Mouse (Mus musculus) brain, adult 2 months (tissue): ENCODE data around the gene Smim17.
A peak's percentile ranks its signal among the peaks of the same experiment; 100 is the strongest.
"Not testable (repeated sequence)": the region's sequence is repeated elsewhere in the genome, so short reads cannot be mapped to it uniquely, and the experiment has no call there.

ENCODE experiments used
- DNase-seq: peaks from one replicate; pipeline ENCODE4 v3.0.0; 2011; ENCODE audit warnings: low read depth, low spot score

Smim17 gene

GRCm38 (mm10) chr7:6397996-6398975, at the start of gene Smim17:
TSS of gene Smim17 (plus strand) at chr7:6398715.
- peak; percentile 90 for DNase-seq

GRCm38 (mm10) chr7:6358121-6358520, 40.4 kb upstream of the Smim17 start:
- no peak for DNase-seq

- DNase-seq: peak; percentile 87
Measured at GRCm38 (mm10) chr7:6358937-6359590, 39.5 kb upstream of the Smim17 start.

- no peak for DNase-seq
Measured at GRCm38 (mm10) chr7:6360477-6361060, 37.9 kb upstream of the Smim17 start.

GRCm38 (mm10) chr7:6361756-6362155, 36.8 kb upstream of the Smim17 start:
- no peak for DNase-seq

- peak; percentile 100 for DNase-seq
Measured at GRCm38 (mm10) chr7:6362268-6363046, 36.1 kb upstream of the Smim17 start.

- peak; percentile 99 for DNase-seq
Measured at GRCm38 (mm10) chr7:6363047-6363488, 35.4 kb upstream of the Smim17 start, which contains the start of gene Zfp78. TSS of gene Zfp78 (plus strand) at chr7:6363280.

GRCm38 (mm10) chr7:6364761-6365160, 33.8 kb upstream of the Smim17 start:
- no peak for DNase-seq

- DNase-seq: no peak
Measured at GRCm38 (mm10) chr7:6367185-6367584, 31.3 kb upstream of the Smim17 start.

- DNase-seq: not testable (repeated sequence)
Measured at GRCm38 (mm10) chr7:6368146-6368545, 30.4 kb upstream of the Smim17 start.

GRCm38 (mm10) chr7:6369460-6369859, 29.1 kb upstream of the Smim17 start:
- no peak for DNase-seq

- DNase-seq: no peak
Measured at GRCm38 (mm10) chr7:6372993-6373392, 25.5 kb upstream of the Smim17 start.

GRCm38 (mm10) chr7:6378441-6378840, 20.1 kb upstream of the Smim17 start:
- DNase-seq: peak; percentile 89

- peak; percentile 12 for DNase-seq
Measured at GRCm38 (mm10) chr7:6381431-6381830, 17.1 kb upstream of the Smim17 start.

GRCm38 (mm10) chr7:6383044-6383455, 15.5 kb upstream of the Smim17 start, which contains the start of gene Zfp28:
TSS of gene Zfp28 (plus strand) at chr7:6383295.
- peak; percentile 97 for DNase-seq

- DNase-seq: no peak
Measured at GRCm38 (mm10) chr7:6384011-6384410, 14.5 kb upstream of the Smim17 start.

GRCm38 (mm10) chr7:6386995-6387394, 11.5 kb upstream of the Smim17 start:
- peak; percentile 68 for DNase-seq

- no peak for DNase-seq
Measured at GRCm38 (mm10) chr7:6388971-6389370, 9.5 kb upstream of the Smim17 start.

GRCm38 (mm10) chr7:6389449-6389848, 9.1 kb upstream of the Smim17 start:
- DNase-seq: no peak

GRCm38 (mm10) chr7:6410043-6410442, 11.5 kb downstream of the Smim17 start, which contains the start of gene Gm20715:
TSS of gene Gm20715 (plus strand) at chr7:6410277.
- DNase-seq: peak; percentile 80
